Mouse (Mus musculus) left cerebral cortex, postnatal 14 days (tissue): ENCODE results near the gene Spats1. TPM values are rescaled to one million over a fixed set of nuclear protein-coding genes. Genes with fewer than 3 reads are reported as not detected.

Experiments used
- DNase-seq, 2 experiments: peaks; one replicate each; pipeline ENCODE4 v3.0.0; 2021 to 2022; ENCODE audit warnings: low spot score in 2 of 2, mixed read lengths in 1 of 2
- intact Hi-C: fragments of 180-260 bp; cut with DNase I; formaldehyde crosslinking; loops from one replicate; pipeline ENCODE4 v1.15.1; 2025
- long read RNA-seq, 2 experiments: library from polyadenylated mRNA; stranded (forward); transcript quantifications; one replicate each; pipeline ENCODE4 v2.0.0; 2021
- total RNA-seq, 2 experiments: library from RNA; stranded (reverse); gene quantifications; 2 replicates each; pipeline ENCODE4 v1.2.3; 2021

Gene Spats1
- total RNA-seq, result 1 to 10 TPM; 4.9 to 6.0 TPM
- long read RNA-seq, experiment 1, partial matches to known transcripts, result 2 of 9 reads
- long read RNA-seq, experiment 1, other reads (novel, unspliced or antisense), result 4 of 9 reads
- long read RNA-seq, experiment 2, partial matches to known transcripts, result 0 of 3 reads
- long read RNA-seq, experiment 2, other reads (novel, unspliced or antisense), result 1 of 3 reads

DNA sequence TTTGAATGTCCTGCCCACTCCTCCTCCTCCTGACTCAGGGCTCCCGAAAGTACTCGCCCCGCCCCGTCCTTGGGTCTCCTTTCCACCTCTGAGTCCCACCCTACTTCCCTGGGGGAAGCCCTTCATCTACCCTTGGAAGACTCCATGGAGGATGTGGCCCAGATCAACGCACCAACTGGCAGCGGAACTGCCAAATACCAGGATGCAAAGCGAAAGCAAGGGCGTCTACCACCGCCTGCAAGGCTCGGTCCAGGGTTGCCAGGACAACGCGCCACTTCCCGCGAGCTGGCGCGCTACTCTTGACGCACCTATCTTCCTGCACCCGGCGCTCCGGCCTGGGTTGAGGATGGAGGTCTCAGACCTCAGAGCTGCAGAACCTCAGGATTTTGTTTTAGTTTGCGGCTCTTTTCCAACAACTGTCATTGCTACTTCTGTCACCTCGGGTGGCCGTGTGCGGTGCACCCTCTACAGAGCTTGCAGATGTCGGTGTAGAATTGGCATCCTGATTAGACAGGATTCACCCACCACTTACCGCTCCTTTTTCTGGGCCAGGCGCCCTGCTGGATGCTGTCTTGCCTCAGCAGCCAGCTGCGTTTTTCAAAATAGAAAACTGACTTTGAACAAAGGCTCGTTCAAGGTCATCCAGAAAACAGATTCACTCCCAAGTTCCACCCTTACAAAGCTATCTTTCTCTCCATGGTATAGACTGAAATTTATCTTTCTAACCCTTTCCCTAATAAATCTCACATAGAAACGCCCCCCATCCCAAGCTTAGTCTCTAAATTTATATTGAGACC is at the start of gene Spats1:
TSS of gene Spats1 (minus strand) at position 747 of the 797 bp plus-strand sequence.
- DNase-seq, result peak; percentile 87 to 93
- intact Hi-C loops, result no loop called here

DNA sequence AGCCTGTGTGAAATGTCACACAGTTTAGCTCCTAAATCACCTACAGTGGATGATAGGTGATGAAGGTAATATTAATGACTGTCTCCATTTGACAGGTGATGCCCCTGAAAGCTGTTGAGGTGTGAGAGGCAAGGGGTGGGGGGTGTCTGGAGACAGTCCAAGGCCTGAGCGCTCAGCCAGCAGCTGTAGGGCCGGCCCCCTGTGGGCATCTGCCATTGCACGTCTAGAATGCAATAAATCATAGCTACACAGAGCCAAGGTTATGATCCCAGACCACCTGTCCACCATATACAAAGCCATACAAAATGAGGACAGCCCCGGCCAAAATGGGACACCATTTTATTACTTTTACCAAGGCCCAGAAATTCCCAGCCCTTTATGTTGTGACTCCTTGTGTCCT is 49.7 kb upstream of the Spats1 start:
- DNase-seq, result no peak
- intact Hi-C loops, result no loop called here

DNA sequence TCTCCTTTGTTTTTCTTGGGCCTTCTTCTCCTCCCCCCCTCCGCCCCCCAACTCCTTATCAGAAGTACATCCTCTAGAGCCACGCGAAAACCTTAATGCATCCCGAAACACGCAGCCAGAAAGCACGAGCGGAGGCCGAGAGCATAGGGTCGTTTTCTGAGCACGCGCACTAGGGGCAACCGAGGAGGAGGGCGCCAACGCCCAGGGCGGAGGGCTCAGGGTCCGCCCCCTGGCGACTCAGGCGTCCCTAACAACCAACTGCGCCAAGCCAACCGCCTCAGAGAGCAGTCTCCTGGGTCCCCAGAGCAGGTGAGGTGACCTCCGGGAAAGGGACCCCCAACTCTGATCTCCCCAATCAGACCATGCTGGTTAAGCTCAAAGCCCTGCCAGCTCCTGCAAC is 48.0 kb upstream of the Spats1 start, which contains the start of gene Tcte1:
TSS of gene Tcte1 (plus strand) at position 172 of the 400 bp plus-strand sequence.
- intact Hi-C loops, result no loop called here

DNA sequence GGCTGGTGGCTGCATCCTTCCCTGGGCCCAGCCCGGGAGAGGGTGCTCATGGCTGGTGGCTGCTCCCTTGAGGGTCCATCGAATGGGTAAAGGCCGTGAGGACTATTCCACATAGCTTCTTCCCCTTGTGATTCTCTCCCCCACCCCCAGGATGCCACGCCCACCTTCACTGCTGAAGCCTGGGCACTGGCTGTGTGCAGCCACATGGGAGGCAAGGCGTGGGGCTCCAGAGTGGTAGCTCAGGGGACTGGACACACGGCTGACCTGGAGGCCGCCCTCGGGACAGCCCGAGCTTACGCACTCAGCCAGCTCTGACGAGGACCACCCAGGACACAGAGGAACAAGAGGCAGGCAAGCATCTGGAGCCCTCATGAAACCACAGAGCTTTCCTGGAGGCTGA is 44.9 kb upstream of the Spats1 start:
- intact Hi-C loops, result no loop called here

More for the DNA sequence above, 48.0 kb upstream of the Spats1 start, which contains the start of gene Tcte1:
- DNase-seq, result no peak

DNA sequence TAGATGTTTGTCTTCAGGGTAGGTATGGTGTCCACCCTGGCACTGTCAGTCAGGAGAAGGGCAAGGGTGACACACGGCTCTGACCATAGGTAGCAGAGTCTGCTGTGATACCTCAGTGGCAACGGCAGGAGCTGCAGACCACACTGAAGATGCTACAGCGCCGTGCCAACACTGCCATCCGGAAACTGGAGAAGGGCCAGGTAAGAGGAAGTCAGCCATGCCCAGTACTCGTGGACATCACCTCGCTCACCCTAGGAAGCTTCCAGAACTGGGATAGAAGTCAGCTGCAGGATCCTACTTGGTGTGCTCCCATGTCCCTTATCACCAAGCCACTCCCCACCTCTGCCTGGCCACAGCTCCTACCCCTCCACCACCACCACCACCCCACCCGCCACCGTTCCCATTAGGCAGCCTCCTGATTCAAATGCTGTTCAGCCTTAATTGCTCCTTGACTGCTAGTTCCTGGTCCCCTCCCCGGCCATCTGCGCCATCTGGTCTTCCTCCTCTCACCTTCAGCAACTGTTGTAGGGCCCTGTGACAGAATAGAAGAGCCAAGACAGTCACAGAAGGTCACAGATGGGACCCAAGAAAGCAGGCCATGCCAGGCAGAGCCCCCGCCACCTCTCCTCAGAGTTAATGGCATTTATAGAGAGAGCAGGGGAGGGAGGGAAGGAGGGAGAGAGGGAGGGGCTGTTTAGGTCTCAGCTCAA is 43.7 kb upstream of the Spats1 start:
- DNase-seq, result no peak
- intact Hi-C loops, result no loop called here

More for the DNA sequence above, 44.9 kb upstream of the Spats1 start:
- no peak for DNase-seq

DNA sequence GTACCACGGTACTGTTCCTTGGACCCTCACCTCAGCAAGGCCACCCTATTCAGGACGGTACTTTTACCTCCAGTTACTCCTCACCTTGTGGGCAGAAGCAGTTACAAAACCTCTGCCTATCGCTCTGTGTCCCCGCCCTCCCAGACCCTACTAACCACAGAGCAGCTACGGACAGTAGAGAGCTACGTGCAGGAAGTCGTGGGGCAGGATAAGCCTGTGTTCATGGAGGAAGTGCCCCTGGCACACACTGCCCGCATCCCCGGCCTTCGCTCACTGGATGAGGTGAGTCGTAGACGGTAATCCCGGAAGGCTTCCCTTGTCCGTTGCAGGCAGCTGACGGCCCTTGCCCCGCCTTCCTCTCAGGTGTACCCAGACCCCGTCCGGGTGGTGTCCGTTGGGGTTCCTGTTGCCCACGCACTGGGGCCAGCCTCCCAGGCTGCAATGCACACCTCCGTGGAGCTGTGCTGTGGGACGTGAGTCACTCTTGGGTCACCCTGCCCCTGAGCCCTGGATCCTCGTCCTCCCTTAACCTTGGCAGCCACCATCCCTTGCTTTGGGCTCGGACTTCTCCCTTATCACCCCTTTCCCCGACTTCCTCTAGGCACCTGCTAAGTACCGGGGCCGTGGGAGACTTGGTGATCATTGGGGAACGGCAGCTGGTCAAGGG is 42.5 kb upstream of the Spats1 start:
- DNase-seq, result no peak
- intact Hi-C loops, result loop anchor here (2.0 kb wide), 1 partner anchor 31 kb away; the partner anchor contains the start of gene Tmem151b

DNA sequence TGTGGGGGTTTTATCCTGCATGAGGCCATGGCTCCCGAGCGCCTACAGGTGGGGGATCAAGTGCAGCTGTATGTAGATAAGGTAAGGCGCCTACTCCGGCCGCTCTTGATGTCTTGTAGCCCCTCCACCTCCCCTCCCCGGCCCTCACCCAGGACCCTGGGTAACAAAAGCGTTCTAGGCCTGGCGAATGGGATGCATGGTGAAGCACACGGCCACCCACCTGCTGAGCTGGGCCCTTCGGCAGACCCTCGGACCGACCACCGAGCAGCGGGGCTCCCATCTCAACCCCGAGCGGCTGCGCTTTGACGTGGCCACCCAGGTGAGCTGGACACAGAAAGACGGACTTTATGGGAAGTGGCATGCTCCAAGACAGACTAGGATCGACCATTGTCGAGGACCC is 41.9 kb upstream of the Spats1 start:
- no peak for DNase-seq
- intact Hi-C loops, result loop anchor here (2.0 kb wide), 1 partner anchor 32 kb away; the partner anchor contains the start of gene Tmem151b

DNA sequence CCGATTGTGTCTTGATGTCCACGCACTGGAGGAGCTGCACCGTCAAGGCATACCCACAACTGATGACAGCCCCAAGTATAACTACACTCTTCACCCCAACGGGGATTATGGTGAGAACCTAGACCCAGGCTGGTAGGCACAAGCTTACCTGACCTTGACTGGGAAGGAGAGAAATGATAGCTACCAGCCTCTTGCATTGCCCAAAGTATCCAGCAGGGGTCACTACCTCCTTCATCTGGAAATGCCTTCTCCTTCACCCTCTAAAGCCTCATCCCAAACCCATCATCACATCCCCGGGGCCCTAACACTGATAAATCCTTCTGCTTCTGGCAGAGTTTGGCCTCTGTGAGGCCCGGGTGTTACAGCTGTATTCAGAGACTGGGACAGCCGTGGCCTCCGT is 41.3 kb upstream of the Spats1 start:
- intact Hi-C loops, result loop anchor here (2.0 kb wide), 1 partner anchor 32 kb away; the partner anchor contains the start of gene Tmem151b
- peak; percentile 85 to 89 for DNase-seq

DNA sequence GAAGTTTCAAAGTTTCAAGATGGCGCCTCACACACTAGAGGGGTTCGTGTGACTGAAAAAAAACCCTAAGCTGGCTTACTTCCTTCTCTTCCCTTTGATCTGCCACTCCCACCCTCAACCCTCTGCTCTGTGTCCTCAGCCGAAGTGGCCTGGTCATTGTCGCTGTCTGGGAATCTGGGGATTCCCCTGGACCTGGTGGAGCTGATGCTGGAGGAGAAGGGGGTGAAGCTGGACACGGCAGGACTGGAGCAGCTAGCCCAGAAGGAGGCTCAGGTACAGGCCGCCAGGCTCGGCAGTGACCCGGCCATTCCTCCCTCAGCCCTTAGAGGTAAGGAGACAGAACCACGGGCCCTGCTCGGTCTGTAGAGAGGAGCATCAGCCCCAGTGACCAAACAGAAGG is 40.6 kb upstream of the Spats1 start:
- DNase-seq, result no peak
- intact Hi-C loops, result loop anchor here (2.0 kb wide), 1 partner anchor 33 kb away; the partner anchor contains the start of gene Tmem151b

DNA sequence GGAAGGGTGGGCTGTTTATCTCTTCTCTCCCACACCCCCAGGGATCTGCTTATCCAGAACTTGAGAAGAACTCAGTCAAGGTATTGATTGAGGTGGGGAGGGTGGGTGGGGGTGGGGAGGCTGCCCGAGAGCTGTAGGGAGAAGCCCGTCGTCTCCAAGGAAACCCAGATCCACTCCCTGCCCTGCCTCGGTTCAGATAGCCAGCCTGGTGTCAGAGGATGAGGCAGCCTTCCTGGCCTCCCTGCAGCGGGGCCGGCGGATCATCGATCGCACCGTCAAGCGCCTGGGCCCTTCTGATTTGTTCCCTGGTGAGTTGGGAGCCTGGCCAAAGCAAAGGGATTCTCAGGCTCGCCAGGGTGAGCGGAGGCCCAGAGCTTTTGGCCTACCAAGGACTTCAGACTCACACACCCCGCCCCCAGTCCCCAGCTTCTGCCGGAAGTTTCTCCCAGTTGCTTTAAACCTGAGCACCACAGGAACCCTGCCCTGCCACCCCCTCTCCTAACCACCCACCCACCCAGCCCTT is 40.0 kb upstream of the Spats1 start:
- intact Hi-C loops, result no loop called here

DNA sequence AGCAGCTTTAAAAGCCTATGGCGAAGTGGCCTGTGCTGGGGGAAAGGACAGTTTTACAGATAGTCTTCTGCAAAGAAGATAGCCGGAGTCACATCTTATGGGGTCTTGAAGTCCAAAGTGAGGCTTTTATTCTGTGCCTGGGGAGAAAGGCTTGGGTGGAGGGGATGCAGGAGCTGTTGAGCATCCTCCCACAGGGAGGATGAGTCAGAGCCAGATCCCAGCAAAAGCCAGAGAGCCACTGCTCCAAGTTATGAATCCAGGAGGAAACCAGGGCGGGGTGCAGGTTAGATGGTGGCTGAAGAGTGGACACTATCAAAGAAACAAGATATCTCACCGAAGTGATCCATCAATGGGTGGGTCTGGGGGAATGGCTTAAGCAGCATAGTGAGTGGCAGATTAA is 36.5 kb upstream of the Spats1 start:
- DNase-seq, result no peak
- intact Hi-C loops, result no loop called here

More for the DNA sequence above, 40.0 kb upstream of the Spats1 start:
- DNase-seq, result no peak

DNA sequence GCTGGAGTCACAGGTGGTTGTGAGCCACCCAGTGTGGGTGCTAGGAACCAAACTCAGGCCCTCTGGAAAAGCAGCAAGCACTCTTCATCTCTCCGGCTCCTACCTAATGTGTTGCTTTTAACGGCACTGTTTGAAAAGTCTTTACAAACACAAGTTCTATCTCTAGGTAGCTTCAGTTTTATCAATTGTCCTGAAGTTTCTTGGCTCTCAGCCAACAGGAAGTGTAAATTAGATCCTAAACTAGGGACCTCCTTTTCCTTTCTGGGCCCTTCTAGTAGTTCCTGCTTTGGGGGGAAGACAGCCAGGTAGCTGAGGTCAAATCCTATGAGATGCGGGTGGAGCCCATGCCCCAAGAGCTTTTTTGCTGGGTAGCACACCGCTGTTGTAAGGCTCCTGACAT is 35.7 kb upstream of the Spats1 start:
- intact Hi-C loops, result no loop called here
- DNase-seq, result no peak

DNA sequence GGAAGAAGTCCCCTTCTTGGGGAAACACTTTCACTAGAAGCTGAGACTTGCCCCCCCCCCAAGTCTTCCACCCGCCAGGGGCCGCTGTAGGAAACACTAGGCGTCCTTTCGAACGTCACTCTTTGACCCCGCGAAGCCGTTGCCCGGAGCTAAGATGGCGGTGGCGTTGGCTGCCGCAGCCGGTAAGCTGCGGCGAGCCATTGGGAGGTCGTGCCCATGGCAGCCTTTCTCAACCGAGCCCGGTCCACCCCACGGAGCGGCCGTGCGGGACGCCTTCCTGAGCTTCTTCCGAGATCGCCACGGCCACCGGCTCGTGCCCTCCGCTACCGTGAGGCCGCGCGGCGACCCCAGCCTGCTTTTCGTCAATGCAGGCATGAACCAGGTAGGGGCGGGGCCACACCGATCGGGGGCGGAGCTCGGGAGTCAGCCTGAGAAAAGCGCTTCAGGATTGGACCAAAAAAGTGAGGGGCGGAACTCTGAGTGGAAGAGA is 31.5 kb upstream of the Spats1 start, which contains the start of gene Aars2:
TSS of gene Aars2 (plus strand) at position 142 of the 490 bp plus-strand sequence.
- intact Hi-C loops, result no loop called here
- peak; percentile 94 for DNase-seq

DNA sequence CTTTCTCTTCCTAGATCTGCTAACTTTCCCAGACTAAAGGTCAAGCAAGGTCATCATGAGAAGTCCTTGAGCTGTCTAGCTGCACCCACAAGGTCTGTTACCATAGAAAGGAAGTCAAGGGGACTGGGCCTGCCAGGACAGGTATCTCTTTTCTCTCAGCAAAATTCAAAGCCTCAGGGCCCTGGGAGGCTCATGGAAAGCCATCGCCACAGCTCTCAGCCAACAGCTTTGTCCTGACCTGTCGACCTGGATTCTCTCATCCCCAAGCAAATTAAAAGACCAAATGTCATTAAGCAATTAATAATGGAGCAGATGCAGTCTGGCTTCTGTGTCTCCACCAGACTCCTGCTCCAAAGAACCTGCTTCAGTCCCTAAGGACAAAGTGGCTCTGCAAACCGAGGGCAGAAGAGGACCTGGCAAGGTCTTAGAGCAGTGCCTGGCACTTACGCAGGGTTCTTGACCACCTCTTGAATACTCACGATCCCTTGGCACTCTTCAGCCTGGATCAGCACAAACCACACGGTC is 30.8 kb upstream of the Spats1 start:
- intact Hi-C loops, result no loop called here
- DNase-seq, result no peak

DNA sequence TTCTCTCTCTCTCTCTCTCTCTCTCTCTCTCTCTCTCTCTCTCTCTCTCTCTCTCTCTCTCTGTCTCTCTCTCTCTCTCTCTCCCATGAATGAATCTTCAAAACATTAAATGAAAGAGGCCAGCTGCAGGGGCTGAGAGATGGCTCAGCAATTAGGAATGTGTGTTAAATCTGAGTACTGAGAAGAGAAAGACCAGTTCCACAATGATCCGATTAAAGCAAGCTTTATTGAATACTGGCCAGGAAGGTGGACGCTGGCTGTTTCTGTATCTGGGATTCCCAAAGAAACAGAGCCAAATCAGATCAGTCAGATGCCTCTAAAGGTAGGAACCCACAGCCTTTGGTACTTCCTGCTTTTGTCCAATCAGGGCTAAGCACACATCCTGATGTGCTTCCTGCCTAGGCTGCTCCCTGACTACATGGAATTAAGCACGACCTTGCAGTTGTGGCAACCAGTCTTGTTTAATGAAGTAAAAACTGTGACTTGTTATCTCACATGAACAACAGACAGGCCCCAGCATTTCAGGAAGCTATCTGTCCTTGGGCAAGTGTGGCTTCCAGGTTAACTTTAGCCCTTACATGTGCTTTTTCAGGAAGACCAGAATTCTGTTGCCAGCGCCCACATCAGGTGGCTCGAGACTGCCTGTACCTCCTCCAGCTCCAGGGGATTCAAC is 28.2 kb upstream of the Spats1 start:
- intact Hi-C loops, result no loop called here

DNA sequence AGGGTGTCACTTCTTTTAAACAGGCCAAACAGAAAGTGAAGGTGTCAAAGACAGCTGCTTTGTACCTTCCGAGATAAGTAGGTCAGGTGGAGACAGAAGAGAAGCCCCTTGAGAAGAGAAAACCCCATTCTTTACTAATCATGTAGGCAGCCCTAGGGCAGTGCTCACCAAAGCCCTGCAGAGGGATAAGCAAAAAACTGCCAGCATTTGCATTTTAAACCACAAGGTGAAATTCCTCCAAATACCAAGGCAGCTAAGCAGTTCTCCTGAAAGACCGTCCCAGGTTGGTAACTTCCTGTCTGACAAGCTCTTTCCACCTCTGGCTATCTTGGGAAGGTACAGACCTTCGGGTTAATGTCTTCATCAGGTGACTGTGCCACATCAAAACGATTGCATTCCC is 27.1 kb upstream of the Spats1 start:
- DNase-seq, result no peak
- intact Hi-C loops, result no loop called here

More for the DNA sequence above, 28.2 kb upstream of the Spats1 start:
- DNase-seq, result no peak

DNA sequence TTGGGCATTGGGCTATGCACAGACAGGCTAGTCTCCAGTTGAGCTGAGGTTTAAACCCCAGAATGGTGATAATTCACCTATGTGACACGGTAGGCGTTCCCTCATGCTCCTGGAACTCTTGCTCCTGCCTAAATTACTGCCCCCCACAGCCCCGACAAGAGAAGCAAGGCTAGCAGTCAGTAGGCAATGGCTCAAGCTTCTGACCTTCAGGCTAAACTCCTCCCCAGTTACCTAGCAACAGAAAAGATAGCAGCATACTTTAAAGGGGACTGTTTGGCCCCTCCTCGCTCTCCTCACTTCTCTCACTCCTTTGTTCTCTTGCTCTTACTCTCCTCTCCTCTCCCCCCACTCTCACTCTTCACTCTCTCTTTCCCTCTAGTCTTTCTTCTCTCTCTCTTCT is 25.8 kb upstream of the Spats1 start:
- no peak for DNase-seq
- intact Hi-C loops, result no loop called here

DNA sequence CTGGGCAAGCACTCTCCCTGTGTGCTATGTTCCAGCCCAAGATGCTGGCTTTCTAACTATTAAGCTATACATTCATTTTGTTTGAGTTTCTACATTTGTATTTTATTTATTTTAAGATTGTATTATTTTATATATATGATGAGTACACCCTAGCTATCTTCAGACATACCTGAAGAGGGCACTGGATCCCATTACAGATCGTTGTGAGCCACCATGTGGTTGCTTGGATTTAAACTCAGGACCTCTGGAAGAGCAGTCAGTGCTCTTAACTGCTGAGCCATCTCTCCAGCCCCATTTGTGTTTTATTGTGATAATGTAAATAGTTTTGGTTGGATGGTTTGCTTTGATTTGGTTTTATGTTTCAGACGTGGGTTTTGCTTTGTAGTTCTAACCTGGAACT is 24.3 kb upstream of the Spats1 start:
- intact Hi-C loops, result no loop called here

More for the DNA sequence above, 24.3 kb upstream of the Spats1 start:
- DNase-seq, result no peak
